Mouse (Mus musculus) CD4-positive, CD25-positive, alpha-beta regulatory T cell, adult 2 months (primary cell): ENCODE measurements at regions not wholly inside any gene's neighbourhood (a gene's known extent, or its start where the extent isn't known, plus 50 kb on each side); places are given as distances from the start of the nearest gene placed in this dataset.

Experiments used
- DNase-seq: peaks from one replicate; pipeline ENCODE4 v3.0.0-alpha.2; 2012; ENCODE audit warnings: low read depth, low spot score

DNA sequence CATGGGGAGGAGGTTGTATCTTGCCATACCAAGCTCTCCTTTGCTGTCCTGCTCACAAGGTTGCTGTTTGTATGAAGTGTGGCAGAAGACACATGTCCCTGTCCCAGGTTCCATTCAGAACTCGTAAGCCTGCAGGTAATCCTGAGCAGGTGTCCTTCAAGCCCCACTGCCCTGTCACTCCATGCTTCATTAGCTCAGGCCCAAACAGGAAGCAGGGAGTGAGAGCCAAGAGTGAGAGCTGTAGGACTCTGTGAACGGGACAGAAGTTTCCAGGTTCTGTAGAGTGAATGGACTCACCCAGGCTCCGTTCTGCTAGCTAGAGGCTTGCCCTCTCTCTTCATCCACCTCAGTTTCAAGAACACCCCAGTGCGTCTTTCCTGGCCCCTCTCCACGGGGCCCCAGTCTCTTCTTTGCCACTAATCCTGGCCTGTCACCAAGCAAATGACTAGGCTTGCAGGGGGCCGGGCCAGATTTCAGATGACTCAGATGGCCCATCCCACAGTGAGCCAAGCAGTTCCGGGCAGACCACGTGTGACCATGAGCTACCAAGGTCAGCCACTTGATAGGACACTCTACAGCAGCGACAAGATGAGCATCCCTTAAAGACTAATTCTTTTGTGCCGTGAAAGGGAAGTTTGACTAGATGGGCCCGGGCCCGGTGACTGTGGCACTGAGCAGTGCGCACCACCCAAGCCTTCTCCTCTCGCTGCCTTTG is 54.4 kb upstream of the Ubr2 start:
- no peak for DNase-seq

- DNase-seq, result no peak
Observed at GRCm38 (mm10) chr17:47064006-47064405, 53.6 kb upstream of the Ubr2 start.

DNA sequence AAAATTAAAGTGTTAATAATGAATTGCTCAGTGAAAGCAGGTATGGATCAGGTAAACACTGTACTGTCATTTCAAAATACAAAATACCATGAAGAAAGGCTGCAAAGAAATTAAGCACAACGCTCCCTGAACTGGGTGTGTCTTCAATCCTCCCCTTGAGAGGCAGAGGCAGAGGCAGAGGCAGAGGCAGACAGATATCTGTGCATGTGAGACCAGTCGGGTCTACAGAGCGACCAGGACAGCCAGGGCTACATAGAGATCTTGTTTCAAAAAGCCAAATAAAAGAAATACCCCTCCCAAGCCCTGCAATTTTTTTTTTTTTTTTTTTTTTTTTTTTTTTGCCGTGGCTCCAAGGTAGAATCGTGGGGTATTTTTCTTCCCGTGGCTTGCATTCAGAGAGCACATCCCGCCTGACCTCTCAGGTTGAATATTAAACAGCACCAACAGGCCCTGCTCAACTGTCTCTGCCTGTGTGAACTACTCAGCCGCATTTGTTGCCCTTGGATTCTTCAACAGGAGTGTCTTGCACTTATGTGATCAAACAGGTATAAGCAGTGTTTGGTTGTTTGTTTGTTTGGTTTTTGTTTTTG is 50.8 kb upstream of the Ubr2 start:
- no peak for DNase-seq
